Mouse (Mus musculus): ENCODE measurements around the gene Mien1. TPM values are rescaled to one million over a fixed set of nuclear protein-coding genes. Genes with fewer than 3 reads are reported as not detected.

Gene Mien1
- polyA plus RNA-seq, 3 experiments from 2014 or later: 148 to 198 (median 167) TPM

GRCm38 (mm10) chr11:98459071-98459741 lies 20.4 kb upstream of the Mien1 start:
- no peak for ATAC-seq

GRCm38 (mm10) chr11:98458121-98458990 lies 19.6 kb upstream of the Mien1 start:
- peak; percentile 6 for ATAC-seq

- ATAC-seq: peak; percentile 82
Measured at GRCm38 (mm10) chr11:98457367-98458120, 18.8 kb upstream of the Mien1 start.

- ATAC-seq: peak; percentile 27
Measured at GRCm38 (mm10) chr11:98456945-98457344, 18.2 kb upstream of the Mien1 start.

GRCm38 (mm10) chr11:98456545-98456944 lies 17.8 kb upstream of the Mien1 start:
- no peak for ATAC-seq

GRCm38 (mm10) chr11:98455484-98455883 lies 16.7 kb upstream of the Mien1 start:
- ATAC-seq: no peak

- no peak for ATAC-seq
Measured at GRCm38 (mm10) chr11:98449921-98450771, 11.4 kb upstream of the Mien1 start.

GRCm38 (mm10) chr11:98449419-98449818 lies 10.6 kb upstream of the Mien1 start:
- ATAC-seq: no peak

- no peak for ATAC-seq
Measured at GRCm38 (mm10) chr11:98448191-98448790, 9.5 kb upstream of the Mien1 start.

- no peak for ATAC-seq
Measured at GRCm38 (mm10) chr11:98447475-98447834, 8.7 kb upstream of the Mien1 start.

GRCm38 (mm10) chr11:98446562-98447474 lies 8.0 kb upstream of the Mien1 start:
- ATAC-seq: no peak

GRCm38 (mm10) chr11:98446213-98446561 lies 7.4 kb upstream of the Mien1 start, which contains the start of gene Grb7:
Grb7 (plus strand) TSS chr11:98446394.
- ATAC-seq: no peak

GRCm38 (mm10) chr11:98445679-98446078 lies 6.9 kb upstream of the Mien1 start:
- ATAC-seq: no peak

GRCm38 (mm10) chr11:98445238-98445637 lies 6.4 kb upstream of the Mien1 start:
- ATAC-seq: no peak

- ATAC-seq: no peak
Measured at GRCm38 (mm10) chr11:98443688-98444087, 4.9 kb upstream of the Mien1 start.

GRCm38 (mm10) chr11:98437441-98437840 lies 1.4 kb downstream of the Mien1 start:
- ATAC-seq: no peak

GRCm38 (mm10) chr11:98435723-98436122 lies 3.1 kb downstream of the Mien1 start:
- no peak for ATAC-seq

GRCm38 (mm10) chr11:98431743-98432502 lies 6.9 kb downstream of the Mien1 start:
- no peak for ATAC-seq

GRCm38 (mm10) chr11:98428436-98428835 lies 10.4 kb downstream of the Mien1 start:
- no peak for ATAC-seq

GRCm38 (mm10) chr11:98426592-98426991 lies 12.2 kb downstream of the Mien1 start:
- no peak for ATAC-seq

Measured in inflammation-experienced regulatory T-cells, adult 6 months (primary cell).